Mouse (Mus musculus) hindbrain, postnatal 0 days (tissue): ENCODE results near the gene Fam13c. TPM values are rescaled to one million over a fixed set of nuclear protein-coding genes. Genes with fewer than 3 reads are reported as not detected.

Source experiments
- ATAC-seq: fragments of 200-750 bp; cut with Nextera tagmentation; 2 replicates; pipeline ENCODE4 v1.8.0; 2017; ENCODE audit warnings: mild to moderate bottlenecking, moderate TSS enrichment, moderate library complexity
- DNase-seq: peaks from one replicate; pipeline ENCODE4 v3.0.0-alpha.2; 2015; ENCODE audit warnings: low spot score
- H3K27ac ChIP-seq: fragments of 300-500 bp; sonication (generic); 2 replicates; pipeline ENCODE4 v1.5.1; 2014; ENCODE audit warnings: mild to moderate bottlenecking
- H3K27me3 ChIP-seq: fragments of 300-500 bp; sonication (generic); 2 replicates; pipeline ENCODE4 v1.6.1; 2014; ENCODE audit warnings: low read length, mixed read lengths; ENCODE audit not compliant: insufficient read depth
- H3K36me3 ChIP-seq: fragments of 300-500 bp; sonication (generic); 2 replicates; pipeline ENCODE4 v1.6.1; 2014; ENCODE audit warnings: low read length, mixed read lengths; ENCODE audit not compliant: insufficient read depth
- H3K4me1 ChIP-seq: fragments of 300-500 bp; sonication (generic); 2 replicates; pipeline ENCODE4 v1.6.1; 2014; ENCODE audit warnings: antibody characterized with exemption, low read length, mixed read lengths; ENCODE audit not compliant: insufficient read depth
- H3K4me2 ChIP-seq: fragments of 300-500 bp; sonication (generic); 2 replicates; pipeline ENCODE4 v1.6.1; 2014; ENCODE audit warnings: low read depth, mild to moderate bottlenecking, low read length, moderate library complexity, mixed read lengths
- H3K4me3 ChIP-seq: fragments of 300-500 bp; sonication (generic); 2 replicates; pipeline ENCODE4 v1.5.1; 2014; ENCODE audit warnings: low read length
- H3K9ac ChIP-seq: fragments of 300-500 bp; sonication (generic); replicated peaks from 2 replicates; pipeline ENCODE4 v1.6.1; 2014; ENCODE audit warnings: mild to moderate bottlenecking, low read length, moderate library complexity, mixed read lengths
- H3K9me3 ChIP-seq: fragments of 300-500 bp; sonication (generic); 2 replicates; pipeline ENCODE4 v1.6.1; 2016; ENCODE audit warnings: low read length, mixed read lengths
- CTCF ChIP-seq: IDR thresholded peaks from 2 replicates; pipeline ENCODE4 v1.5.1; 2016; ENCODE audit warnings: antibody characterized with exemption, control low read depth, low read depth
- WGBS: fragments of 180-500 bp; shearing (Covaris S2); extraction: QIAGEN DNeasy Blood & Tissue Kit; methylation state at CpG from one replicate; pipeline ENCODE4 v1.1.7; 2014; 5-methylcytosine and 5-hydroxymethylcytosine counted together
- polyA plus RNA-seq: library from polyadenylated mRNA; unstranded; fragments of >200 nt; fragmentation: Nextera tagmentation; extraction: Ambion mirVana; gene quantifications from 2 replicates; pipeline ENCODE4 v1.2.1, GENCODE M21; 2015
- total RNA-seq: library from RNA; depleted of rRNA; stranded (reverse); fragments of >200 nt; gene quantifications from 2 replicates; pipeline ENCODE4 v1.2.3, GENCODE M21; 2014

The Fam13c gene
- total and polyA plus RNA-seq, 2 experiments from 2014 or later: 6.8 to 18.3 TPM

- H3K27ac ChIP-seq: no peak overlapping the region
- H3K36me3 ChIP-seq: peaks cover 47% of the 10 kb centered on the region
- no peaks in the 10 kb centered on the region for H3K27me3 ChIP-seq
- no peaks in the 10 kb centered on the region for H3K4me1 ChIP-seq
- H3K9ac ChIP-seq: no peak overlapping the region
- no peak overlapping the region for H3K4me2 ChIP-seq
- no peaks in the 10 kb centered on the region for H3K9me3 ChIP-seq
- TF ChIP-seq CTCF: no peak
- 94% methylated on average over 3 of the region's 3 CpGs for WGBS
- DNase-seq (no peak), ATAC-seq (no peak)
- H3K4me3 ChIP-seq: no peak overlapping the region
Measured at GRCm38 (mm10) chr10:70552531-70552930, 112.2 kb downstream of the Fam13c start.

GRCm38 (mm10) chr10:70563636-70564035 lies 123.4 kb downstream of the Fam13c start:
- 21% methylated on average over 3 of the region's 3 CpGs for WGBS
- Histone ChIP-seq H3K9ac (no peak overlapping the region), H3K4me2 (no peak overlapping the region), H3K4me3 (no peak overlapping the region), H3K27me3 (no peaks in the 10 kb centered on the region), H3K27ac (no peak overlapping the region), H3K4me1 (no peaks in the 10 kb centered on the region), H3K36me3 (peaks cover 38% of the 10 kb centered on the region), H3K9me3 (no peaks in the 10 kb centered on the region)
- TF ChIP-seq CTCF: peak; percentile 87
- no peak for ATAC-seq
- DNase-seq: peak; percentile 90

DNA sequence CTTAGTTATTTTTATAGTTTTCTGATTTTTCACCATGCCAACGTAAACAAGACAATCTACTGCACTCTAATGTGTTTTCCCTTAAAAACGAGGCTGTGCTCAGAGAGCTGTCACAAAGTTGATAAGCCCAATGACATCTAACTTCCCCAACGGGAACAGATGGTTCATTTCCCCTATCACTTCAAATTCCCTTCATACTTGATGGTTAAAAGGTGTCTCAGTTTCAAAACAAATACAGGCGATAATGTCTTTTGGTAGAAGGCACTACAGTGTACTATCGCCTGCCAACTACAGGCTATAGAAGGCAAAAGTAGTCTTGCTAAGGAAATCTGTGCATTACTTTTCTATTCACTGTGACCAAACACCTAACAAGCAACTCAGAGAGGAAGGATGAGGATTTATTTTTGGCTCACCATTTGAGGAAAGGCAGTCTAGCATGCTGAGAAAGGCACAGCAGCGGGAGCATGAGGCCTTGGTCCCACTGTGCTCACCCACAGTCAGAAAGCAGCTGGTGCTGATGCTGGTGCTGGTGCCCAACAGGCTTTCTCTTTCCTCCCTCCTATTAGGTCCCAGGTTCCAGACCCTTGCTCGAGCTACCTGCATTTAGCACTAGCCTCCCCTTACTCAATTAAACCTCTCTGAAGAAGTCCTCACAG lies 141.4 kb downstream of the Fam13c start:
- 0 out of 2 replicates have a peak, but pooled peaks have one; percentile 27 for ATAC-seq
- Histone ChIP-seq H3K4me3 (no peak overlapping the region), H3K27ac (peak overlapping the region; percentile 6; the same call in 1 of the 2 replicates)

DNA sequence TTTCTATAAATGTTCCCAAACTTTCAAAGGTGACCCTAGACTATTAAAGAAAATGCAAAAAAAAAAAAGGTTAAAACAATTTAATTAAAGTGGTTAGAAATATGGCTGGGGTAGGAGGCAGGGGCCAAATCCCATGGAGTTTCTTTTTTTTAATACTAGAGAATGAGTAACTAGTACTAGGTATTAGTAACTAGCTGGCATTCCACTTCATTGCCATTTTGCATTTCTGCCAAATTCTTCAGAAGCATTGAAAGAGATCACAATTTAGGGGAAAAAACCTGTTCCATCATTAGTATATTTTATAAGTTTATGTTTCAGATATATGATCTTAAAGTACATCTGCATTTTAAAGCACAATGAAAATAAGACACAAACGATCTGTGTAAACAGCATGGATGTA lies 143.9 kb downstream of the Fam13c start:
- no peaks in the 10 kb centered on the region; the same call in 1 of the 2 replicates for H3K4me1 ChIP-seq
- H3K27me3 ChIP-seq: no peaks in the 10 kb centered on the region
- 80% methylated on average over 1 of the region's 1 CpGs for WGBS
- no peaks in the 10 kb centered on the region for H3K9me3 ChIP-seq
- H3K9ac ChIP-seq: no peak overlapping the region
- no peak overlapping the region for H3K4me2 ChIP-seq
- TF ChIP-seq CTCF: no peak
- no peak for ATAC-seq
- H3K36me3 ChIP-seq: no peaks in the 10 kb centered on the region
- H3K4me3 ChIP-seq: no peak overlapping the region
- DNase-seq: no peak
- H3K27ac ChIP-seq: no peak overlapping the region

More for the DNA sequence above, 141.4 kb downstream of the Fam13c start:
- DNase-seq: no peak
- no peaks in the 10 kb centered on the region for H3K36me3 ChIP-seq
- no peak overlapping the region for H3K4me2 ChIP-seq
- H3K9ac ChIP-seq: no peak overlapping the region
- 48% methylated on average over 7 of the region's 7 CpGs for WGBS
- no peaks in the 10 kb centered on the region; the same call in 1 of the 2 replicates for H3K4me1 ChIP-seq
- no peaks in the 10 kb centered on the region for H3K9me3 ChIP-seq
- H3K27me3 ChIP-seq: no peaks in the 10 kb centered on the region
- no peak for TF ChIP-seq CTCF

GRCm38 (mm10) chr10:70586876-70587405 lies 146.7 kb downstream of the Fam13c start:
- Histone ChIP-seq H3K27me3 (no peaks in the 10 kb centered on the region), H3K9ac (no peak overlapping the region), H3K9me3 (no peaks in the 10 kb centered on the region), H3K4me1 (no peaks in the 10 kb centered on the region; the same call in 1 of the 2 replicates), H3K36me3 (no peaks in the 10 kb centered on the region), H3K4me2 (no peak overlapping the region), H3K27ac (no peak overlapping the region), H3K4me3 (no peak overlapping the region)
- no peak for DNase-seq
- no peak for TF ChIP-seq CTCF
- WGBS: 80% methylated on average over 3 of the region's 3 CpGs
- no peak for ATAC-seq

DNA sequence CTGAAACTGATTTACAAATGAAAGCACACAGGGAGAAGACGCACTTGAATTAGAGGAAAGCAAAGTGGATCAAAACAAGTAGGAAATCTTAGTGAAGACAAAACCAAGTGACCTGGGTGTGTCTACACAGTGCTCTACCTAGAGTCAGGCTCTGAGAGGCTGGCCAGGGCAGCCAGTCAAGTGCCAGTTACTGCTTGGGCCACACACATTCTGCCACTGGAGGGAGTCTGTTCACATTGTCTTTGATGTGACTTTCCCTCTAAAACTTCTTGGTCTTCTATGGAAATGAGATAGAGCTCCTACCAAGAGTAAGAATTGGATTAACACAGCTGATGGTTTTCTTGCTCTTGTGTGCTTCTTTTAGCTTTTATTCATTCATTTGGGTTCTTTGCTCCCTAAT lies 153.7 kb downstream of the Fam13c start:
- Histone ChIP-seq H3K4me1 (no peaks in the 10 kb centered on the region; the same call in 1 of the 2 replicates), H3K4me3 (no peak overlapping the region), H3K9ac (no peak overlapping the region), H3K4me2 (peak overlapping the region; percentile 8; the same call in 1 of the 2 replicates), H3K27me3 (no peaks in the 10 kb centered on the region), H3K9me3 (no peaks in the 10 kb centered on the region), H3K27ac (no peak overlapping the region), H3K36me3 (no peaks in the 10 kb centered on the region)
- peak; percentile 72 for TF ChIP-seq CTCF
- ATAC-seq: no peak
- 41% methylated on average over 1 of the region's 1 CpGs for WGBS
- DNase-seq: peak; percentile 67

DNA sequence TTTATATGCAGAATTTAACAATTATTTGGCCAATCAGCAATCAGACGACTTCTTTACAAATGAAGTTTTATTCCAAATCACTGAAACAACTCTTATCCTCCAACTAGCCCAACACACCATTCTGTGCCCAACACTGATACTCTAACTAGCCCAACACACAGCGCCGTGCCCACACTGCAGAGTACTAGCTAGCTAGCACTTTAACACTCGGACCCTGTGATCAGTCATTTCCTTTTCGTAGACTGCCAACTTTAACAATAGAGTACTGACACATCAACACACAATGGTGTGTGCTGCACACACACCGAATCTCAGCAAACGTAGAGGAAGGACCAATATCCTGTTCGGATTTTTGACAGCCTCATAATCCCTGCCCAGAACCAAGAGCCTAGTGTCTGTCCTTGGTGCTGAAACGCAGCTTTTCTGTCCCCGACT lies 157.8 kb downstream of the Fam13c start:
- H3K27me3 ChIP-seq: no peaks in the 10 kb centered on the region
- TF ChIP-seq CTCF: no peak
- peak overlapping the region; percentile 53 for H3K4me3 ChIP-seq
- H3K4me2 ChIP-seq: peak overlapping the region; percentile 89
- H3K36me3 ChIP-seq: no peaks in the 10 kb centered on the region
- ATAC-seq: 0 out of 2 replicates have a peak, but pooled peaks have one; percentile 1
- peak overlapping the region; percentile 96 for H3K27ac ChIP-seq
- DNase-seq: peak; percentile 41
- 4% methylated on average over 10 of the region's 10 CpGs for WGBS
- no peaks in the 10 kb centered on the region for H3K9me3 ChIP-seq
- peak overlapping the region; percentile 62 for H3K9ac ChIP-seq
- H3K4me1 ChIP-seq: no peaks in the 10 kb centered on the region; the same call in 1 of the 2 replicates
